Mouse (Mus musculus): ENCODE measurements around the gene Fras1. TPM values are rescaled to one million over a fixed set of nuclear protein-coding genes. Genes with fewer than 3 reads are reported as not detected.

Fras1 gene
- polyA plus RNA-seq, 1 experiment from 2014 or later, result 13.9 TPM

GRCm38 (mm10) chr5:96618008-96618407 is 244.3 kb downstream of the Fras1 start:
- Histone ChIP-seq H3K27ac (ENCODE audit: low read length) (no peak overlapping the region), H3K4me3 (ENCODE audit: low read length) (no peak overlapping the region), H3K9ac (ENCODE audit: low read depth, low read length) (no peak overlapping the region), H3K4me1 (ENCODE audit: control insufficient read depth, insufficient read depth, low read length) (no peaks in the 10 kb centered on the region; the same call in 1 of the 2 replicates), H3K4me2 (ENCODE audit: low read depth, low read length) (no peak overlapping the region), H3K9me3 (ENCODE audit: control insufficient read depth, low read length) (no peaks in the 10 kb centered on the region), H3K36me3 (ENCODE audit: control insufficient read depth, insufficient read depth, low read length) (no peaks in the 10 kb centered on the region), H3K27me3 (replicated peaks; ENCODE audit: control insufficient read depth, insufficient read depth, low read length) (no peaks in the 10 kb centered on the region)
- 72% methylated on average over 2 of the region's 2 CpGs for WGBS
- ATAC-seq, result no peak

GRCm38 (mm10) chr5:96620209-96620608 is 246.5 kb downstream of the Fras1 start:
- Histone ChIP-seq H3K27me3 (replicated peaks; ENCODE audit: control insufficient read depth, insufficient read depth, low read length) (no peaks in the 10 kb centered on the region), H3K27ac (ENCODE audit: low read length) (no peak overlapping the region), H3K4me2 (ENCODE audit: low read depth, low read length) (no peak overlapping the region), H3K9ac (ENCODE audit: low read depth, low read length) (no peak overlapping the region), H3K36me3 (ENCODE audit: control insufficient read depth, insufficient read depth, low read length) (no peaks in the 10 kb centered on the region), H3K9me3 (ENCODE audit: control insufficient read depth, low read length) (no peaks in the 10 kb centered on the region), H3K4me1 (ENCODE audit: control insufficient read depth, insufficient read depth, low read length) (no peaks in the 10 kb centered on the region; the same call in 1 of the 2 replicates), H3K4me3 (ENCODE audit: low read length) (no peak overlapping the region)
- ATAC-seq, result no peak
- 80% methylated on average over 2 of the region's 2 CpGs for WGBS

- no peak overlapping the region for H3K27ac ChIP-seq (ENCODE audit: low read length)
- H3K9ac ChIP-seq (ENCODE audit: low read depth, low read length), result no peak overlapping the region
- H3K4me2 ChIP-seq (ENCODE audit: low read depth, low read length), result no peak overlapping the region
- no peaks in the 10 kb centered on the region for H3K9me3 ChIP-seq (ENCODE audit: control insufficient read depth, low read length)
- no peaks in the 10 kb centered on the region; the same call in 1 of the 2 replicates for H3K4me1 ChIP-seq (ENCODE audit: control insufficient read depth, insufficient read depth, low read length)
- no peaks in the 10 kb centered on the region for H3K27me3 ChIP-seq (replicated peaks; ENCODE audit: control insufficient read depth, insufficient read depth, low read length)
- ATAC-seq, result no peak
- H3K36me3 ChIP-seq (ENCODE audit: control insufficient read depth, insufficient read depth, low read length), result no peaks in the 10 kb centered on the region
- H3K4me3 ChIP-seq (ENCODE audit: low read length), result no peak overlapping the region
- 86% methylated on average over 5 of the region's 5 CpGs for WGBS
Measured at GRCm38 (mm10) chr5:96620618-96621017, 246.9 kb downstream of the Fras1 start.

DNA sequence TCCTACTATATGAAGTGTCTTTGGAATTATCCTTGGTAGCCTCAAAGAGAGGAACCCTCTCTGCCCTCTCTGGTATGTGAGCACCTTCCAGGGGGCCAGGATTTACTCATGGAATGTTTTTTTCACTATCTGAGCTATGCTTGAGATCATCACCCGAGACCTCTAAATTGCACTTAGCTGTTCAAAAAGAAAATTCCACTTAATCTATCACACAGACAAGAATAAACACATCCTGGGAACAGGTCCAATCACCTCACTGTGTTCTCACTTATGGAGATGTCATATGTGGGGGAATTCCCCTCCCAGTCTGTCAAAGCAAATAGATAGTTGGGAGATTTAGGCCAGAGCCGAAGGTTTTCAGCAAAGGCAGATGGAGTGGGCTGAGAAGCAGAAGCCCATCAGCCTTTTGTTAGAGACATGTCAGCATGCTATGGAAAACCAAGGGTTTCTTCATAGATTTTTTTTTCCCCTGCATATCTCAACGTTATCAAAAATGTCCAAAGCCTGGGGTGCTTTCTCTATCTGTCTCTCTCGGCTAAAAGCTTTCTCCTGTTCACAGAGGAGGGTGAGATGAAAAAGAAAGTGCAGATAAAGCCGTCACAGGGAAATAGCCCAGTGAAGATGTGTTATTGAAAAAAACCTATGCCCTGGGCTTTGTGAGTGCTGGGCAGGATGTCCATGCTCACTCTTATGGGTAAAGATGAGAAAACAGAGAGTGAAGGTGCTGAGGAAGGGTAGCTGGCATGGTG is 249.0 kb downstream of the Fras1 start:
- 33% methylated on average over 5 of the region's 5 CpGs for whole genome bisulfite sequencing
- Histone ChIP-seq H3K27me3 (replicated peaks; ENCODE audit: control insufficient read depth, insufficient read depth, low read length) (no peaks in the 10 kb centered on the region), H3K4me2 (ENCODE audit: low read depth, low read length) (no peak overlapping the region), H3K27ac (ENCODE audit: low read length) (peak overlapping the region; percentile 33; the same call in 1 of the 2 replicates), H3K9me3 (ENCODE audit: control insufficient read depth, low read length) (no peaks in the 10 kb centered on the region), H3K9ac (ENCODE audit: low read depth, low read length) (no peak overlapping the region), H3K4me1 (ENCODE audit: control insufficient read depth, insufficient read depth, low read length) (no peaks in the 10 kb centered on the region), H3K4me3 (ENCODE audit: low read length) (no peak overlapping the region), H3K36me3 (ENCODE audit: control insufficient read depth, insufficient read depth, low read length) (no peaks in the 10 kb centered on the region)
- peak; percentile 53; the same call in 1 of the 2 replicates for ATAC-seq

- H3K27me3 ChIP-seq (replicated peaks; ENCODE audit: control insufficient read depth, insufficient read depth, low read length), result no peaks in the 10 kb centered on the region
- H3K36me3 ChIP-seq (ENCODE audit: control insufficient read depth, insufficient read depth, low read length), result no peaks in the 10 kb centered on the region
- no peak overlapping the region for H3K4me2 ChIP-seq (ENCODE audit: low read depth, low read length)
- no peaks in the 10 kb centered on the region for H3K4me1 ChIP-seq (ENCODE audit: control insufficient read depth, insufficient read depth, low read length)
- WGBS, result 65% methylated on average over 8 of the region's 8 CpGs
- H3K27ac ChIP-seq (ENCODE audit: low read length), result no peak overlapping the region
- no peak overlapping the region for H3K4me3 ChIP-seq (ENCODE audit: low read length)
- no peaks in the 10 kb centered on the region for H3K9me3 ChIP-seq (ENCODE audit: control insufficient read depth, low read length)
- no peak for ATAC-seq
- no peak overlapping the region for H3K9ac ChIP-seq (ENCODE audit: low read depth, low read length)
Measured at GRCm38 (mm10) chr5:96629851-96630250, 256.1 kb downstream of the Fras1 start.

DNA sequence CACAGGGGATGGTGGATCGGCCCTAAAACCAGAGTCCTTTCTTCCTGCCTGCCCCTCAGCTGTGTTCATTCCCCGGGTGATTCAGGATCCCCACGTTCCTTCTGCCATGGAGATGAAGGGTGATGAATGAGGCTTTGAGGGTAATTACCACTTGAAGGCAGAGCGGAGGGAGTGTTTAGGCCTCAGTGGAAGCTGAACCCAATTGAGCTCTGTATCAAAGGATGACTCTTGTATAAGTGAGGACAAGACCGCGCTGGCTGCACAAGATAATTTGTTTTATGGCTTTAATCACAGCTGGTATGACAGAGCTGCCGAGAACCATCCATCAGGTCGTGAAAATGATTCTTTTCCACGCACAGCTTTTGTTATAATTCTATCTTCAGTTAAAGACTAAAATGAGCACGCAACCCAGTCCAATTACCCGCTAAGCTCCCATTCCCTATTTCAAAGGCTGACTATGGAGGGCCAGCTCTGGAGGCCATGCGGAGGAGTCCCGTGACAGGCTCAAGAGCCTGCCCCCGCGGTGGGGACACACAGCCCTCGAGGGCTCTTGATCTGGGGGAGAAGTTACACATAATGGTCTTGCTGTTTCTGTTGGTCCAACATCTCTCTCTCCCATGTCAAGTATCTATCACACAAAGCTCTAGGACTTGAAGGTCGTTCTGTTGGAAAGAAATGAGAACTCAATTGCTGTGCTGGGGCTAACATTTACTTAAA is 261.5 kb downstream of the Fras1 start:
- WGBS, result 73% methylated on average over 17 of the region's 17 CpGs

GRCm38 (mm10) chr5:96635866-96636265 is 262.1 kb downstream of the Fras1 start:
- ATAC-seq, result no peak

More for the DNA sequence above, 261.5 kb downstream of the Fras1 start:
- Histone ChIP-seq H3K27me3 (replicated peaks; ENCODE audit: control insufficient read depth, insufficient read depth, low read length) (no peaks in the 10 kb centered on the region), H3K36me3 (ENCODE audit: control insufficient read depth, insufficient read depth, low read length) (no peaks in the 10 kb centered on the region), H3K4me1 (ENCODE audit: control insufficient read depth, insufficient read depth, low read length) (no peaks in the 10 kb centered on the region), H3K9ac (ENCODE audit: low read depth, low read length) (no peak overlapping the region), H3K4me3 (ENCODE audit: low read length) (no peak overlapping the region), H3K27ac (ENCODE audit: low read length) (no peak overlapping the region), H3K9me3 (ENCODE audit: control insufficient read depth, low read length) (no peaks in the 10 kb centered on the region), H3K4me2 (ENCODE audit: low read depth, low read length) (no peak overlapping the region)
- no peak for ATAC-seq

DNA sequence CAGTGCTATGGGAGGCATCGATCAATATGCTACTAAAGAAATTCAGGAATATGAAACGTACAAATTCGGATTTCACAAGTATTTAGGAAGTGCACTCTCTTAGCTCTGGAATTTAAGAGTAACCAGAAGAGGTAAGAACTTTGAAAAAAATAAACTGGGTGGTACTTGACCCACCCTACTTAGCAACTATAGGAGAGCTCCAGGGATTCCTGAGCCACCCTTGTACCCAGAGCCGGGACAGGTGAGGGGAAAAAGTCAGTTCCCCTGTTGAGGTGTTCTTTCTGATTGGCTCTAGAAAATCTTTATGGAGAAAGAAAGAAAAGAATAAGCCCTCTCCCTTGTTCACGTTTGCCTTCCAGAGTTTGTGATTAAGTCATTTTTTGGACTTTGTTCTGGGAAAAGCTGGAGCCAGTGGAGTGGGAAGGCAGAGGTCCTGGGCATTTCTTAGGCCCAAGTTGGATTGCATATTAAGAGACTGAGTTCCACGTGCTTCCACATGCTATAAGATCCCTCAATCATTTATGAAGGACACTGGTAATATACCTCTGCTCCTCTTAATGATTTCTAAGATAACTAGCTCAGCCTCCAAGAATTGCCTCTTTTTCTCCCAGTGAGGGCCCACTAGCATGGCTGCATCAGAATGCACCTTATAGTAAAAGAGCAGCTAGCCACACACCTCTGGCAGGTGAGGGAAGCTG is 265.6 kb downstream of the Fras1 start:
- no peaks in the 10 kb centered on the region for H3K27me3 ChIP-seq (replicated peaks; ENCODE audit: control insufficient read depth, insufficient read depth, low read length)
- no peak for ATAC-seq
- 82% methylated on average over 6 of the region's 6 CpGs for WGBS
- H3K9ac ChIP-seq (ENCODE audit: low read depth, low read length), result no peak overlapping the region
- H3K27ac ChIP-seq (ENCODE audit: low read length), result no peak overlapping the region
- no peaks in the 10 kb centered on the region for H3K4me1 ChIP-seq (ENCODE audit: control insufficient read depth, insufficient read depth, low read length)
- H3K4me2 ChIP-seq (ENCODE audit: low read depth, low read length), result no peak overlapping the region
- no peaks in the 10 kb centered on the region for H3K36me3 ChIP-seq (ENCODE audit: control insufficient read depth, insufficient read depth, low read length)
- no peak overlapping the region for H3K4me3 ChIP-seq (ENCODE audit: low read length)
- H3K9me3 ChIP-seq (ENCODE audit: control insufficient read depth, low read length), result no peaks in the 10 kb centered on the region

More at GRCm38 (mm10) chr5:96635866-96636265, 262.1 kb downstream of the Fras1 start:
- Histone ChIP-seq H3K4me1 (ENCODE audit: control insufficient read depth, insufficient read depth, low read length) (no peaks in the 10 kb centered on the region), H3K4me2 (ENCODE audit: low read depth, low read length) (no peak overlapping the region), H3K9me3 (ENCODE audit: control insufficient read depth, low read length) (no peaks in the 10 kb centered on the region), H3K36me3 (ENCODE audit: control insufficient read depth, insufficient read depth, low read length) (no peaks in the 10 kb centered on the region), H3K9ac (ENCODE audit: low read depth, low read length) (no peak overlapping the region), H3K27me3 (replicated peaks; ENCODE audit: control insufficient read depth, insufficient read depth, low read length) (no peaks in the 10 kb centered on the region), H3K27ac (ENCODE audit: low read length) (no peak overlapping the region), H3K4me3 (ENCODE audit: low read length) (no peak overlapping the region)
- whole genome bisulfite sequencing, result 89% methylated on average over 5 of the region's 5 CpGs

GRCm38 (mm10) chr5:96641297-96641696 is 267.5 kb downstream of the Fras1 start:
- H3K9ac ChIP-seq (ENCODE audit: low read depth, low read length), result no peak overlapping the region
- WGBS, result 82% methylated on average over 2 of the region's 2 CpGs
- no peaks in the 10 kb centered on the region for H3K9me3 ChIP-seq (ENCODE audit: control insufficient read depth, low read length)
- H3K4me3 ChIP-seq (ENCODE audit: low read length), result no peak overlapping the region
- no peak overlapping the region for H3K4me2 ChIP-seq (ENCODE audit: low read depth, low read length)
- ATAC-seq, result no peak
- H3K36me3 ChIP-seq (ENCODE audit: control insufficient read depth, insufficient read depth, low read length), result no peaks in the 10 kb centered on the region
- no peaks in the 10 kb centered on the region for H3K27me3 ChIP-seq (replicated peaks; ENCODE audit: control insufficient read depth, insufficient read depth, low read length)
- no peak overlapping the region for H3K27ac ChIP-seq (ENCODE audit: low read length)
- H3K4me1 ChIP-seq (ENCODE audit: control insufficient read depth, insufficient read depth, low read length), result no peaks in the 10 kb centered on the region

All from intestine, embryonic 16.5 days (tissue).